Mouse (Mus musculus): ENCODE measurements at regions not wholly inside any gene's neighbourhood (a gene's known extent, or its start where the extent isn't known, plus 50 kb on each side); places are given as distances from the start of the nearest gene placed in this dataset.

DNA sequence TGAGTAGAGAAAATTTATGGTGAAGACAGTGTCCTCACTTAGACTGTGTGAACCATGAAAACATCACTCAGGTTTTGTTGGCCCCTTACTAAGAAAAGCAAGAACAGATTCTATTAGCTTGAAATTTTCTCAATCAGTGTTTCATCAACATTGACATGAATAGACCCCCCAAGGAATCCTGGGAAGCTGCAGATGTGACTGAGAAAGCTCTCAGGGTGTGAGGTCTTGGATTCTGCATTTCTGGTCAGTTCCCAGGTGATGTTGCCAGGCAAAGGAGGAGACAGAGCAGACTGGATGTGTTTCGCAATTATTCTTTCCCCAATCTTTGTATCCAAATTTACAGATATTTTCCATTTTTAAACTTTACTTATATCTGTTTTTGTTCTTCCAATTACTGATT, 1538.1 kb upstream of the Zeb2 start:
- DNase-seq (no peak), ATAC-seq (no peak)
- H3K4me2 ChIP-seq (ENCODE audit: low read depth, low read length), result no peak overlapping the region
- TF ChIP-seq EP300 (IDR thresholded peaks at IDR 0.05; ENCODE audit: low read depth) (no peak), CTCF (IDR thresholded peaks at IDR 0.05; ENCODE audit: low read depth) (no peak)
- H3K27ac ChIP-seq (ENCODE audit: low read depth), result no peak overlapping the region
- H3K27me3 ChIP-seq (ENCODE audit: insufficient read depth, low read length), result no peaks in the 10 kb centered on the region
- no peaks in the 10 kb centered on the region for H3K9me3 ChIP-seq (ENCODE audit: low read length)
- no peak overlapping the region for H3K9ac ChIP-seq (replicated peaks)
- H3K4me1 ChIP-seq (ENCODE audit: insufficient read depth), result no peaks in the 10 kb centered on the region
- H3K36me3 ChIP-seq (replicated peaks; ENCODE audit: insufficient read depth, low read length), result no peaks in the 10 kb centered on the region
- no peak overlapping the region for H3K4me3 ChIP-seq (ENCODE audit: low read depth, low read length)
- 79% methylated on average over 1 of the region's 1 CpGs for WGBS (ENCODE audit: insufficient replicate concordance)

GRCm38 (mm10) chr2:46652616-46653015, 1535.4 kb upstream of the Zeb2 start:
- Histone ChIP-seq H3K4me2 (ENCODE audit: low read depth, low read length) (no peak overlapping the region), H3K27me3 (ENCODE audit: insufficient read depth, low read length) (no peaks in the 10 kb centered on the region), H3K9ac (replicated peaks) (no peak overlapping the region), H3K27ac (ENCODE audit: low read depth) (no peak overlapping the region), H3K4me3 (ENCODE audit: low read depth, low read length) (no peak overlapping the region), H3K36me3 (replicated peaks; ENCODE audit: insufficient read depth, low read length) (no peaks in the 10 kb centered on the region), H3K4me1 (ENCODE audit: insufficient read depth) (no peaks in the 10 kb centered on the region), H3K9me3 (ENCODE audit: low read length) (no peaks in the 10 kb centered on the region)
- TF ChIP-seq CTCF (IDR thresholded peaks at IDR 0.05; ENCODE audit: low read depth) (no peak), EP300 (IDR thresholded peaks at IDR 0.05; ENCODE audit: low read depth) (no peak)
- no peak for DNase-seq
- 73% methylated on average over 1 of the region's 1 CpGs for WGBS (ENCODE audit: insufficient replicate concordance)
- ATAC-seq, result no peak

DNA sequence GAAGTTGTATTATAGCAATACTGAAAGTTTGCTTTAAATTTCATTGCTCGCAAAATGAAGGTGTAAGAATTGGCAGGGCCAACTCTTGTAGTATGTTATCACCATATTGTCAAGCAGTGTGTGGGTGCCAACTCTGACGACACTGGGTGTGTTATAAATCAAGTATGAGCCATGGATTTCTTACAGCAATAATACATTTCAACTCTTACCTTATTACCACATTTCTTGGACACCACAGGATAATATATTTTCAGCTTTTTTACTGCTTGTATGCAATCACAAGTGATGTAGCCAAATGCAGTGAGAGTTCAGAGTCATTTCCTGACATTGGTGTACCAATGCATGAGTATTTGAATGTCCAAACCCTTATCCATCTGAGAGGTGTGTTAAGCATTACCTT, 1529.2 kb upstream of the Zeb2 start:
- Histone ChIP-seq H3K27me3 (ENCODE audit: insufficient read depth, low read length) (no peaks in the 10 kb centered on the region), H3K9me3 (ENCODE audit: low read length) (no peaks in the 10 kb centered on the region), H3K4me3 (ENCODE audit: low read depth, low read length) (no peak overlapping the region), H3K9ac (replicated peaks) (no peak overlapping the region), H3K4me2 (ENCODE audit: low read depth, low read length) (no peak overlapping the region), H3K36me3 (replicated peaks; ENCODE audit: insufficient read depth, low read length) (no peaks in the 10 kb centered on the region), H3K4me1 (ENCODE audit: insufficient read depth) (no peaks in the 10 kb centered on the region), H3K27ac (ENCODE audit: low read depth) (no peak overlapping the region)
- ATAC-seq (no peak), DNase-seq (no peak)
- TF ChIP-seq EP300 (IDR thresholded peaks at IDR 0.05; ENCODE audit: low read depth) (no peak), CTCF (IDR thresholded peaks at IDR 0.05; ENCODE audit: low read depth) (no peak)
- WGBS (ENCODE audit: insufficient replicate concordance), result 63% methylated on average over 2 of the region's 2 CpGs

GRCm38 (mm10) chr2:46609217-46609616, 1492.0 kb upstream of the Zeb2 start:
- H3K9me3 ChIP-seq (ENCODE audit: low read length), result no peaks in the 10 kb centered on the region
- H3K4me1 ChIP-seq (ENCODE audit: insufficient read depth), result no peaks in the 10 kb centered on the region
- TF ChIP-seq EP300 (IDR thresholded peaks at IDR 0.05; ENCODE audit: low read depth), result no peak
- no peak for TF ChIP-seq CTCF (IDR thresholded peaks at IDR 0.05; ENCODE audit: low read depth)
- no peak for DNase-seq
- no peak for ATAC-seq
- no peaks in the 10 kb centered on the region for H3K27me3 ChIP-seq (ENCODE audit: insufficient read depth, low read length)
- no peaks in the 10 kb centered on the region for H3K36me3 ChIP-seq (replicated peaks; ENCODE audit: insufficient read depth, low read length)
- no peak overlapping the region for H3K4me2 ChIP-seq (ENCODE audit: low read depth, low read length)
- no peak overlapping the region for H3K9ac ChIP-seq (replicated peaks)
- H3K4me3 ChIP-seq (ENCODE audit: low read depth, low read length), result no peak overlapping the region
- whole genome bisulfite sequencing (ENCODE audit: insufficient replicate concordance), result 71% methylated on average over 2 of the region's 2 CpGs
- no peak overlapping the region for H3K27ac ChIP-seq (ENCODE audit: low read depth)

- Histone ChIP-seq H3K4me3 (ENCODE audit: low read depth, low read length) (no peak overlapping the region), H3K9ac (replicated peaks) (no peak overlapping the region), H3K4me2 (ENCODE audit: low read depth, low read length) (no peak overlapping the region), H3K36me3 (replicated peaks; ENCODE audit: insufficient read depth, low read length) (no peaks in the 10 kb centered on the region), H3K27ac (ENCODE audit: low read depth) (no peak overlapping the region), H3K4me1 (ENCODE audit: insufficient read depth) (no peaks in the 10 kb centered on the region), H3K27me3 (ENCODE audit: insufficient read depth, low read length) (no peaks in the 10 kb centered on the region), H3K9me3 (ENCODE audit: low read length) (no peaks in the 10 kb centered on the region)
- DNase-seq (no peak), ATAC-seq (no peak)
- TF ChIP-seq EP300 (IDR thresholded peaks at IDR 0.05; ENCODE audit: low read depth) (no peak), CTCF (IDR thresholded peaks at IDR 0.05; ENCODE audit: low read depth) (no peak)
- 56% methylated on average over 2 of the region's 2 CpGs for WGBS (ENCODE audit: insufficient replicate concordance)
Measured at GRCm38 (mm10) chr2:46581773-46582172, 1464.6 kb upstream of the Zeb2 start.

DNA sequence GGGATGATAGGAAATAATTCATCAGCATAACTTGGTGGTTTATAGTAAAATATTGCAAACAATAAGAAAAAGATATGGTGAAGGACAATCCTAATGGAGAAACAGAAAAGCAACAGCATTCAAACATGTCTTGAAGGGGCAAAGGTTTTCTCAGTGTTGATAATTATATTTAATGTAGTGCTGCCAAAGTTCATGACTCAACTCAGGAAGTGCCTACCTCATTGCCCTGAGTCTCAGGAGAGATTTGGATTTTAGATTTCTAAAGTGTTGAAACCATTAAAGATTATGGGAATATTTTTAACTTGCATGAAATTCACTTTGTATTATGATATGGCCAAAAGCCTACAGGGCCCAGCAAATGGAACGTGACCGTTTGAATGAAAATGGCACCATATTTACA, 1453.2 kb upstream of the Zeb2 start:
- 87% methylated on average over 2 of the region's 2 CpGs for WGBS (ENCODE audit: insufficient replicate concordance)
- no peaks in the 10 kb centered on the region for H3K4me1 ChIP-seq (ENCODE audit: insufficient read depth)
- no peaks in the 10 kb centered on the region for H3K27me3 ChIP-seq (ENCODE audit: insufficient read depth, low read length)
- TF ChIP-seq CTCF (IDR thresholded peaks at IDR 0.05; ENCODE audit: low read depth) (no peak), EP300 (IDR thresholded peaks at IDR 0.05; ENCODE audit: low read depth) (no peak)
- H3K4me3 ChIP-seq (ENCODE audit: low read depth, low read length), result no peak overlapping the region
- DNase-seq, result no peak
- no peaks in the 10 kb centered on the region for H3K9me3 ChIP-seq (ENCODE audit: low read length)
- no peaks in the 10 kb centered on the region for H3K36me3 ChIP-seq (replicated peaks; ENCODE audit: insufficient read depth, low read length)
- no peak for ATAC-seq
- no peak overlapping the region for H3K27ac ChIP-seq (ENCODE audit: low read depth)
- no peak overlapping the region for H3K4me2 ChIP-seq (ENCODE audit: low read depth, low read length)
- H3K9ac ChIP-seq (replicated peaks), result no peak overlapping the region

- H3K9ac ChIP-seq (replicated peaks), result no peak overlapping the region
- H3K4me3 ChIP-seq (ENCODE audit: low read depth, low read length), result no peak overlapping the region
- H3K36me3 ChIP-seq (replicated peaks; ENCODE audit: insufficient read depth, low read length), result no peaks in the 10 kb centered on the region
- 41% methylated on average over 1 of the region's 1 CpGs for WGBS (ENCODE audit: insufficient replicate concordance)
- DNase-seq (no peak), ATAC-seq (no peak)
- TF ChIP-seq CTCF (IDR thresholded peaks at IDR 0.05; ENCODE audit: low read depth) (no peak), EP300 (IDR thresholded peaks at IDR 0.05; ENCODE audit: low read depth) (no peak)
- no peak overlapping the region for H3K27ac ChIP-seq (ENCODE audit: low read depth)
- H3K9me3 ChIP-seq (ENCODE audit: low read length), result no peaks in the 10 kb centered on the region
- H3K4me1 ChIP-seq (ENCODE audit: insufficient read depth), result no peaks in the 10 kb centered on the region
- H3K4me2 ChIP-seq (ENCODE audit: low read depth, low read length), result no peak overlapping the region
- no peaks in the 10 kb centered on the region for H3K27me3 ChIP-seq (ENCODE audit: insufficient read depth, low read length)
Measured at GRCm38 (mm10) chr2:46533395-46533794, 1416.2 kb upstream of the Zeb2 start.
